Mouse (Mus musculus) CH12.LX (cell line): ENCODE results near the gene Batf. TPM values are rescaled to one million over a fixed set of nuclear protein-coding genes. Genes with fewer than 3 reads are reported as not detected.

Source experiments
- DNase-seq: peaks from one replicate; pipeline ENCODE4 v3.0.0-alpha.2; 2013; ENCODE audit errors: extremely low read depth
- H3K27ac ChIP-seq: 2 replicates; pipeline ENCODE4 v1.5.1; 2012; ENCODE audit warnings: low read depth, mild to moderate bottlenecking, control low read depth, moderate library complexity; ENCODE audit not compliant: insufficient read depth
- H3K27me3 ChIP-seq: replicated peaks from 2 replicates; pipeline ENCODE3; 2012; ENCODE audit warnings: inconsistent platforms
- H3K36me3 ChIP-seq, 2 experiments: replicated peaks in 1 of 2; 2 replicates each; pipeline versions ENCODE3 to v1.6.1; 2012; ENCODE audit warnings: inconsistent platforms in 1 of 2, low read length in 1 of 2, mild to moderate bottlenecking in 1 of 2, mixed read lengths in 1 of 2, moderate library complexity in 1 of 2; ENCODE audit not compliant: control insufficient read depth in 1 of 2, insufficient read depth in 1 of 2
- H3K4me1 ChIP-seq, 2 experiments: 2 replicates each; pipeline ENCODE4 v1.6.1; 2012; ENCODE audit warnings: inconsistent platforms in 1 of 2, moderate library complexity in 1 of 2; ENCODE audit not compliant: insufficient read depth in 2 of 2, control insufficient read depth in 1 of 2
- H3K4me2 ChIP-seq: 2 replicates; pipeline ENCODE4 v1.6.1; 2012; ENCODE audit warnings: low read depth, mild to moderate bottlenecking, control low read depth; ENCODE audit not compliant: poor library complexity, insufficient read depth, severe bottlenecking
- H3K4me3 ChIP-seq, 3 experiments: fragments of 150-350 bp in 1 of 3; sonication (generic) in 1 of 3; replicated peaks in 1 of 3; 2 replicates each; pipeline versions ENCODE3 to v1.5.1; 2011 to 2012; ENCODE audit warnings: low read depth in 2 of 3, low read length in 2 of 3, mild to moderate bottlenecking in 2 of 3, moderate library complexity in 2 of 3, control low read depth in 1 of 3, improper control_type of control experiment in 1 of 3, inconsistent platforms in 1 of 3, mixed read lengths in 1 of 3; ENCODE audit not compliant: poor library complexity in 1 of 3
- H3K79me2 ChIP-seq: replicated peaks from 2 replicates; pipeline ENCODE4 v1.6.1; 2012; ENCODE audit warnings: mild to moderate bottlenecking, moderate library complexity; ENCODE audit not compliant: control insufficient read depth, poor library complexity, insufficient read depth, severe bottlenecking; ENCODE audit errors: extremely low read depth
- H3K9ac ChIP-seq: 2 replicates; pipeline ENCODE4 v1.6.1; 2012; ENCODE audit warnings: low read depth, mild to moderate bottlenecking, control low read depth, moderate library complexity; ENCODE audit not compliant: insufficient read depth
- H3K9me3 ChIP-seq: replicated peaks from 2 replicates; pipeline ENCODE3; 2012; ENCODE audit warnings: low read length, inconsistent platforms, mixed read lengths
- CHD1 ChIP-seq: IDR thresholded peaks from 2 replicates; pipeline ENCODE4 v1.6.1; 2012; ENCODE audit warnings: low read depth, low read length, improper control_type of control experiment, inconsistent platforms
- CHD2 ChIP-seq: IDR thresholded peaks from 2 replicates; pipeline ENCODE4 v1.6.1; 2011; ENCODE audit warnings: low read length, improper control_type of control experiment
- CTCF ChIP-seq, 2 experiments: IDR thresholded peaks in 1 of 2; conservative IDR thresholded peaks in 1 of 2; 2 replicates each; pipeline ENCODE4 v1.5.1; 2011 to 2012; ENCODE audit warnings: low read depth in 2 of 2, low read length in 2 of 2, improper control_type of control experiment in 1 of 2, inconsistent platforms in 1 of 2, mild to moderate bottlenecking in 1 of 2, moderate library complexity in 1 of 2
- E2F4 ChIP-seq: IDR thresholded peaks from 2 replicates; pipeline ENCODE4 v1.6.1; 2011; ENCODE audit warnings: low read depth, low read length, improper control_type of control experiment; ENCODE audit not compliant: insufficient replicate concordance
- EP300 ChIP-seq: IDR thresholded peaks from 2 replicates; pipeline ENCODE4 v1.6.1; 2011; ENCODE audit warnings: low read length, improper control_type of control experiment
- IRF4 ChIP-seq: IDR thresholded peaks from 2 replicates; pipeline ENCODE4 v1.6.1; 2014; ENCODE audit warnings: low read depth, mild to moderate bottlenecking, inconsistent platforms, low read length, improper control_type of control experiment
- JUND ChIP-seq: conservative IDR thresholded peaks from 2 replicates; pipeline ENCODE4 v1.6.1; 2011; ENCODE audit warnings: low read depth, low read length, improper control_type of control experiment
- MAFK ChIP-seq: IDR thresholded peaks from 2 replicates; pipeline ENCODE4 v1.6.1; 2011; ENCODE audit warnings: low read length, improper control_type of control experiment; ENCODE audit not compliant: insufficient replicate concordance
- MAX ChIP-seq: IDR thresholded peaks from 2 replicates; pipeline ENCODE4 v1.6.1; 2011; ENCODE audit warnings: low read length, improper control_type of control experiment
- MEF2A ChIP-seq: IDR thresholded peaks from 2 replicates; pipeline ENCODE4 v1.6.1; 2014; ENCODE audit warnings: low read depth, mild to moderate bottlenecking, inconsistent platforms, low read length, improper control_type of control experiment, borderline replicate concordance
- MXI1 ChIP-seq: IDR thresholded peaks from 2 replicates; pipeline ENCODE4 v1.6.1; 2011; ENCODE audit warnings: mild to moderate bottlenecking, low read depth, low read length, improper control_type of control experiment
- MYC ChIP-seq: IDR thresholded peaks from 2 replicates; pipeline ENCODE4 v1.6.1; 2011; ENCODE audit warnings: low read depth, mild to moderate bottlenecking, improper control_type of control experiment, low read length
- NELFE ChIP-seq: IDR thresholded peaks from 2 replicates; pipeline ENCODE4 v1.6.1; 2011; ENCODE audit warnings: low read depth, low read length, improper control_type of control experiment
- PAX5 ChIP-seq: IDR thresholded peaks from 2 replicates; pipeline ENCODE4 v1.6.1; 2012; ENCODE audit warnings: low read length, inconsistent platforms, mixed read lengths
- POLR2AphosphoS2 ChIP-seq: IDR thresholded peaks from 2 replicates; pipeline ENCODE4 v1.6.1; 2011; ENCODE audit warnings: low read depth, low read length, improper control_type of control experiment
- RAD21 ChIP-seq: IDR thresholded peaks from 2 replicates; pipeline ENCODE4 v1.6.1; 2011; ENCODE audit warnings: low read depth, mild to moderate bottlenecking, low read length, improper control_type of control experiment, moderate library complexity
- RCOR1 ChIP-seq: conservative IDR thresholded peaks from 2 replicates; pipeline ENCODE4 v1.6.1; 2012; ENCODE audit warnings: low read depth, mild to moderate bottlenecking, inconsistent platforms, low read length, improper control_type of control experiment
- SIN3A ChIP-seq: IDR thresholded peaks from 2 replicates; pipeline ENCODE4 v1.6.1; 2012; ENCODE audit warnings: low read length, improper control_type of control experiment, inconsistent platforms
- TBP ChIP-seq: conservative IDR thresholded peaks from 2 replicates; pipeline ENCODE4 v1.6.1; 2011; ENCODE audit warnings: low read depth, low read length, improper control_type of control experiment
- TCF12 ChIP-seq: IDR thresholded peaks from 2 replicates; pipeline ENCODE4 v1.6.1; 2014; ENCODE audit warnings: low read depth, mild to moderate bottlenecking, inconsistent platforms, low read length, improper control_type of control experiment
- UBTF ChIP-seq: IDR thresholded peaks from 2 replicates; pipeline ENCODE4 v1.6.1; 2012; ENCODE audit warnings: low read depth, mild to moderate bottlenecking, inconsistent platforms, low read length, improper control_type of control experiment, moderate library complexity
- USF1 ChIP-seq: IDR thresholded peaks from 2 replicates; pipeline ENCODE4 v1.6.1; 2014; ENCODE audit warnings: low read depth, mild to moderate bottlenecking, inconsistent platforms, low read length, improper control_type of control experiment
- ZKSCAN1 ChIP-seq: IDR thresholded peaks from 2 replicates; pipeline ENCODE4 v1.6.1; 2012; ENCODE audit warnings: low read depth, inconsistent platforms, low read length, improper control_type of control experiment, borderline replicate concordance
- ZNF384 ChIP-seq: IDR thresholded peaks from 2 replicates; pipeline ENCODE4 v1.6.1; 2012; ENCODE audit warnings: low read depth, low read length, improper control_type of control experiment, inconsistent platforms
- dilution Hi-C: fragments of 300-500 bp; cut with MboI; formaldehyde crosslinking; loops from 2 replicates; pipeline ENCODE4 v1.14.3; 2020; ENCODE audit warnings: low sequenced_read_pairs; ENCODE audit not compliant: extremely low pct_unique_long_range_greater_than_20kb, extremely low pct_ligation_motif_present
- in situ Hi-C: fragments of 300-500 bp; cut with MboI; formaldehyde crosslinking; loops from 3 replicates; pipeline ENCODE4 v1.14.3; 2019; ENCODE audit warnings: low sequenced_read_pairs, low pct_ligation_motif_present, low pct_unique_long_range_greater_than_20kb, mixed read lengths
- polyA plus RNA-seq: library from polyadenylated mRNA; unstranded; fragments of >175 nt; gene quantifications from 2 replicates; pipeline ENCODE4 v1.2.1, GENCODE M21; 2012; ENCODE audit warnings: low read depth; ENCODE audit not compliant: insufficient read length
- total RNA-seq, 2 experiments: library from RNA; depleted of rRNA; stranded (reverse); fragments of 300-350 nt in 1 of 2; fragments of >200 nt in 1 of 2; gene quantifications; 2 replicates each; pipeline ENCODE4 v1.2.3; 2012 to 2014

Batf gene
- total and polyA plus RNA-seq, 3 experiments: 89.2 to 137 (median 128) TPM

GRCm38 (mm10) chr12:85710695-85711094 lies 24.2 kb downstream of the Batf start (continued):
- no peak for TF ChIP-seq NELFE
- TF ChIP-seq PAX5: no peak
- no peak for TF ChIP-seq CHD1
- TF ChIP-seq TCF12: peak; percentile 88
- TF ChIP-seq JUND: peak; percentile 87
- no peak for TF ChIP-seq CTCF (conservative IDR thresholded peaks at IDR 0.05 in 1 of 2, IDR thresholded peaks at IDR 0.05 in 1 of 2; ENCODE audit: low read depth in 2 of 2, low read length in 2 of 2)
- no peak; the same call in 1 of the 2 replicates for TF ChIP-seq RAD21
- 0 out of 2 replicates have a peak, but pooled peaks have one; percentile 8 for TF ChIP-seq UBTF
- TF ChIP-seq CHD2: peak; percentile 80; the same call in 1 of the 2 replicates
- TF ChIP-seq IRF4: peak; percentile 99
- TF ChIP-seq ZKSCAN1: no peak
- TF ChIP-seq SIN3A: peak; percentile 72; the same call in 1 of the 2 replicates
- TF ChIP-seq MXI1: peak; percentile 83

GRCm38 (mm10) chr12:85712587-85712986 lies 26.1 kb downstream of the Batf start:
- peaks cover 25 to 48% of the 10 kb centered on the region in 2 experiments for H3K4me1 ChIP-seq
- no peak overlapping the region for H3K9ac ChIP-seq
- H3K36me3 ChIP-seq: peaks cover 23 to 41% of the 10 kb centered on the region in 2 experiments
- peaks cover 2% of the 10 kb centered on the region for H3K9me3 ChIP-seq
- no peak overlapping the region for H3K4me3 ChIP-seq
- dilution Hi-C loops: no loop called here
- DNase-seq: no peak
- no peaks in the 10 kb centered on the region; the same call in 1 of the 2 replicates for H3K79me2 ChIP-seq
- H3K27me3 ChIP-seq: no peaks in the 10 kb centered on the region
- no peak overlapping the region for H3K4me2 ChIP-seq
- in situ Hi-C loops: no loop called here
- H3K27ac ChIP-seq: no peak overlapping the region
- TF ChIP-seq TBP (no peak), MYC (no peak), RCOR1 (no peak), ZKSCAN1 (no peak), MEF2A (no peak), CHD2 (no peak), ZNF384 (no peak), TCF12 (no peak), MAX (no peak), EP300 (no peak), MAFK (no peak), E2F4 (no peak), POLR2AphosphoS2 (no peak), SIN3A (no peak), USF1 (no peak), RAD21 (no peak), PAX5 (no peak), CHD1 (no peak), JUND (no peak)
